Mouse (Mus musculus) midbrain, embryonic 14.5 days (tissue): Measurements from ENCODE around the gene Irf9. TPM values are rescaled to one million over a fixed set of nuclear protein-coding genes. Genes with fewer than 3 reads are reported as not detected.

Experiments
- ATAC-seq: fragments of 200-750 bp; cut with Nextera tagmentation; 2 replicates; pipeline ENCODE4 v1.8.0; 2017; ENCODE audit warnings: moderate number of reproducible peaks, moderate library complexity; ENCODE audit not compliant: low FRiP score, low TSS enrichment
- DNase-seq: peaks from one replicate; pipeline ENCODE4 v3.0.0-alpha.2; 2015
- H3K27ac ChIP-seq: fragments of 300-500 bp; sonication (generic); replicated peaks from 2 replicates; pipeline ENCODE4 v1.5.1; 2014; ENCODE audit warnings: mild to moderate bottlenecking, low read depth, low read length, moderate library complexity
- H3K27me3 ChIP-seq: fragments of 300-500 bp; sonication (generic); 2 replicates; pipeline ENCODE4 v1.6.1; 2014; ENCODE audit warnings: low read length, control low read depth, mixed read lengths; ENCODE audit not compliant: control insufficient read depth, insufficient read depth
- H3K36me3 ChIP-seq: fragments of 300-500 bp; sonication (generic); 2 replicates; pipeline ENCODE4 v1.6.1; 2014; ENCODE audit warnings: low read length, control low read depth; ENCODE audit not compliant: control insufficient read depth, insufficient read depth
- H3K4me1 ChIP-seq: fragments of 300-500 bp; sonication (generic); 2 replicates; pipeline ENCODE4 v1.6.1; 2014; ENCODE audit warnings: mild to moderate bottlenecking, antibody characterized with exemption, low read length, control low read depth; ENCODE audit not compliant: control insufficient read depth, insufficient read depth
- H3K4me2 ChIP-seq: fragments of 300-500 bp; sonication (generic); 2 replicates; pipeline ENCODE4 v1.6.1; 2014; ENCODE audit warnings: mild to moderate bottlenecking, low read length, moderate library complexity
- H3K4me3 ChIP-seq: fragments of 300-500 bp; sonication (generic); replicated peaks from 2 replicates; pipeline ENCODE4 v1.5.1; 2014; ENCODE audit warnings: low read depth, low read length
- H3K9ac ChIP-seq: fragments of 300-500 bp; sonication (generic); replicated peaks from 2 replicates; pipeline ENCODE4 v1.6.1; 2014; ENCODE audit warnings: mild to moderate bottlenecking, low read length, moderate library complexity
- H3K9me3 ChIP-seq: fragments of 300-500 bp; sonication (generic); 2 replicates; pipeline ENCODE4 v1.6.1; 2016; ENCODE audit warnings: low read length, control low read depth, mixed read lengths; ENCODE audit not compliant: control insufficient read depth
- WGBS: fragments of 180-500 bp; shearing (Covaris S2); extraction: QIAGEN DNeasy Blood & Tissue Kit; methylation state at CpG from one replicate; pipeline ENCODE4 v1.1.7; 2014; 5-methylcytosine and 5-hydroxymethylcytosine counted together
- polyA plus RNA-seq: library from polyadenylated mRNA; unstranded; fragments of >200 nt; fragmentation: Nextera tagmentation; extraction: Ambion mirVana; gene quantifications from 2 replicates; pipeline ENCODE4 v1.2.1, GENCODE M21; 2014

Gene Irf9
- polyA plus RNA-seq, 1 experiment from 2014 or later, result 11.5 TPM

DNA sequence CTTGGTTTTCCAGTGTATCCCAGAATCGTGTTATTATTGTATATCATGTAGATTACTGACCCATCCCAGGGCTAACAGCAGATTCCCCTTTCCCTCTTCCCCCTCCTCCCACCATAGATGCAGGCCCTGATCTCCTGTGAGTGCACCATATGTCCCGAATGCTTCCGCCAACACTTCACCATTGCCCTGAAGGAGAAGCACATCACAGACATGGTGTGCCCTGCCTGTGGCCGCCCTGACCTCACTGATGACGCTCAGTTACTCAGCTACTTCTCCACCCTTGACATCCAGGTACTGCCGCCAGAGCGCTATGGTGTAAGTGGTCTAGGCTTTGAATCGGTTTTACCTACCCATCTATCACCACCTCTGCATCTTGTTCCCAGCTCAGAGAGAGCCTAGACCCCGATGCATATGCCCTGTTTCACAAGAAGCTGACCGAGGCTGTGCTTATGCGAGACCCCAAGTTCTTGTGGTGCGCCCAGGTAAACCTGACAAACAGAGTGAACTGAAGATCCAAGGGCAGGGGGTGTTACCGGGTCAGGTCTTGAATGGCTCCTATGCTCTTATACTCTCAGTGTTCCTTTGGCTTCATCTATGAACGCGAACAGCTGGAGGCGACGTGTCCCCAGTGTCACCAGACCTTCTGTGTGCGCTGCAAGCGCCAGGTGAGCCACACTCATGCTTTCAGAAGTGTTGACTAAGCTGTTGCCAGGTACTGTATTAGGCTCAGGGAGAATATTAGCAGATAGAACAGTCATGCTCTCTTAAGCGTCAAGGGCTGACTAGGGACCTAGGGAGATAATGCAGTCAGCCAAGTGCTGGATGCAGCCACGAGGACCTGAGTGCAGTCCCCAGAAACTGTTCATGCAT, 4.6 kb upstream of the Irf9 start:
- ATAC-seq (no peak), DNase-seq (no peak)
- no peak overlapping the region for H3K9ac ChIP-seq
- H3K36me3 ChIP-seq, result peaks cover 91% of the 10 kb centered on the region
- H3K9me3 ChIP-seq, result no peaks in the 10 kb centered on the region
- no peaks in the 10 kb centered on the region for H3K27me3 ChIP-seq
- WGBS, result 96% methylated on average over 21 of the region's 21 CpGs
- no peak overlapping the region for H3K4me3 ChIP-seq
- no peak overlapping the region for H3K27ac ChIP-seq
- no peak overlapping the region for H3K4me2 ChIP-seq
- no peaks in the 10 kb centered on the region for H3K4me1 ChIP-seq

DNA sequence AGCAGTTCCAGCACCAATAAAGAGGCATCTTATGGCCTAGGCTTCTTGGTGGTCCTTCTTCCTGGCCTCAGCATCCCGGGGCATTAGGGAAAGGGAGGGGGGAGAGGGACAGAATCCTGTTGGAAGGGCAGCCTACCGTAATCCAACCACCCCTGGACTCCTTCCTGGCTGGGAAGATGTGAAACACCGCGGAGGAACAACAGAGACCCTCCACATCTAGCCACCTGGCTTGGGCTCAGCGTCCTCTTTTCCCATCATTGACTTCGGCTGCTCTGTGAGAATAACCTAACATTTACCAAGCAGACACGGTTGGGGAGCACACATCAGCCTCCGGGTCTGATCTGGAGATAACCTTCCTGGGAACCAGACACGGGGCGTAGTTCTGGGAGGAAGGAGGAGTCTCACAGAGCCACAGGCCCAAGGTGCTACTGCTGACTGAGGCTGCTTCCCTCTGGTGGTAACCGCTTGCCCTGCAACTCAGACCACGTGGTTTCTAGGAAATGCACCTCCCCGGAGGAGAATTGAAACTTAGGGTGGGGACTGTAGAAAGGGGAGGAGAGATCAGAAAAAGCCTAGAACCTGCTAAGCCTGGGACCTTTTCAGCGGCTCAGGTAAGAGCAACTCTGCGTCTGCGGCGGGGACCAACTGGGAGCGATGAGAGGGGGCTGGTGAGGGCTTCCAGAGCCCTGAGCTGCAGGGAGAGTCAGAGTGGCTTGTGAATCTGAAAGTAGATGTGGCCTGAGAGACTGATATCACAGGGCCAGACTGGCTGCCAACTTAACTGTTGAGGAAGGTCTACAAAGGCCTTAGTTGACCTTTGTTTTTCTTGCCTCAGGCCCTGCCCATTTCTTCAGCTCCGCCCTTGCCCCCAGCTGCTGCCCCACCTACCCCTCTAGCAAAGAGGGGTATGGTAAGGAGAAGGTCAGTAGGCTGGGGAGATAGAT, 534 bp downstream of the Irf9 start:
- Histone ChIP-seq H3K27me3 (no peaks in the 10 kb centered on the region), H3K4me3 (no peak overlapping the region), H3K4me1 (no peaks in the 10 kb centered on the region), H3K4me2 (peak overlapping the region; percentile 28), H3K36me3 (peaks cover 89% of the 10 kb centered on the region), H3K9me3 (no peaks in the 10 kb centered on the region), H3K27ac (no peak overlapping the region), H3K9ac (peak overlapping the region; percentile 36; the same call in 1 of the 2 replicates)
- ATAC-seq (peak; percentile 87), DNase-seq (peak; percentile 83)
- 21% methylated on average over 19 of the region's 19 CpGs for WGBS

DNA sequence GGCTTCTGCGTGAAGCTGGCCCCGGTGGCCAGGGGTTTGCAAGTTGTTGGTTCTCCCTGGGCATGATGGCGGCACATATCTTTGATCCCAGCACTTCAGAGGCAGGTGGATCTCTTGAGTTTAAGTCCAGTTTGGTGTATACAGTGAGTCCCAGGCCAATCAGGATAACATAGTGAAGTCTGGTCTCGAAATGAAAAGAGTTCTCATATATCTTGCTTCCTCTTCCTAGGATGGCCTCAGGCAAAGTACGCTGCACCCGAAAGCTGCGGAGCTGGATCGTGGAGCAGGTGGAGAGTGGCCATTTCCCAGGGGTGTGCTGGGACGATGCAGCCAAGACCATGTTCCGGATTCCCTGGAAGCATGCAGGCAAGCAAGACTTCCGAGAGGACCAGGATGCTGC, 1.5 kb downstream of the Irf9 start:
- Histone ChIP-seq H3K9ac (no peak overlapping the region), H3K27me3 (no peaks in the 10 kb centered on the region), H3K27ac (no peak overlapping the region), H3K36me3 (peaks cover 89% of the 10 kb centered on the region), H3K4me2 (no peak overlapping the region), H3K4me1 (no peaks in the 10 kb centered on the region), H3K4me3 (no peak overlapping the region), H3K9me3 (no peaks in the 10 kb centered on the region)
- DNase-seq (no peak), ATAC-seq (no peak)
- 94% methylated on average over 11 of the region's 11 CpGs for WGBS

DNA sequence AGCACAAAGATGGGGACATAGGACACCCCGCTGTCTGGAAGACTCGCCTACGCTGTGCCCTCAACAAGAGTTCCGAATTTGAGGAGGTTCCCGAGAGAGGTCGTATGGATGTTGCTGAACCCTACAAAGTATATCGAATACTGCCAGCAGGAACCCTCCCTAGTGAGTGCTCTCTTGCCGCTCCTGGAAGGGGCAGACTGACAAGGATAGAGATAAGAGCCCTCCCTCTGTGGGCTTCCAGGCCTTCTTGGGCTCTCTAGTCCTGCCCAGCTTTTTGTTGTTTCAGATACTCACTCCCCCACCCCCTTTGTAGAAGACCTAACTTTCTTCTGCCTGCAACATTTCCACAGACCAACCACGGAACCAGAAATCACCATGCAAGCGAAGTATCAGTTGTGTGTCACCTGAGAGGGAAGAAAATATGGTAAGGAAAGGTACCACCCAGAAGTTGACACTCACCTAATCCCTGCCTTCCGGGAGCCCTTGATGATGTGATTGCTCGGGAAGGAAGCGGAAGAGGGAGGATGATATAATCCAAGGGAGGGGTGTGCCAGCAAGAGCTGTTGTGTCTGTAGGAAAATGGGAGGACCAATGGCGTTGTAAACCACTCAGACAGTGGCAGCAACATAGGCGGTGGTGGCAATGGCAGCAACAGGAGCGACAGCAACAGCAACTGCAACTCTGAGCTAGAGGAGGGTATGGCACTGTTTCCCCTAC, 2.5 kb downstream of the Irf9 start:
- DNase-seq, result no peak

DNA sequence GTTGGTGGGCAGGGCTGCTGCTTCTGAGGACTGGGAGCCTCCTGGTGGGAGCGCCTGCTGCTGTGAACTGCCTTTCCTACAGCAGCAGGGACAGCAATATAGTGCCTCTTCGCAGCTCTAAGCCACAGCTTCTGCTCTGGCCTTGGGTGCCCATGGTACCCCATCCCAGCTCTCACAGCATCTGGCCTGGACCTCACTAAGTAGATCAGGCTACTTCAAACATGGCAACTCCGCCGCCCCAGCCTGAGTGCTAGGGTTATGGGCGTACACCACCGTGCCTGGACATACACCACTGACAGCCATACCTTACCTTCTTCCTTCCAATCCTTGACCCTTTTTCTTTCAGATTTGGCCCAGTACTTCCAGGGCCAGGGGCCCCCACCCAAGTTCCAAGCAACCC, 5.0 kb downstream of the Irf9 start:
- 95% methylated on average over 6 of the region's 6 CpGs for WGBS
- Histone ChIP-seq H3K36me3 (peaks cover 65% of the 10 kb centered on the region), H3K27me3 (no peaks in the 10 kb centered on the region), H3K9me3 (no peaks in the 10 kb centered on the region), H3K27ac (no peak overlapping the region), H3K4me3 (no peak overlapping the region), H3K4me1 (no peaks in the 10 kb centered on the region), H3K9ac (no peak overlapping the region), H3K4me2 (no peak overlapping the region)
- ATAC-seq (no peak), DNase-seq (no peak)

More for the DNA sequence above, 2.5 kb downstream of the Irf9 start:
- Histone ChIP-seq H3K4me1 (no peaks in the 10 kb centered on the region), H3K27me3 (no peaks in the 10 kb centered on the region), H3K9me3 (no peaks in the 10 kb centered on the region), H3K36me3 (peaks cover 88% of the 10 kb centered on the region), H3K4me3 (no peak overlapping the region), H3K27ac (no peak overlapping the region), H3K9ac (no peak overlapping the region), H3K4me2 (no peak overlapping the region)
- ATAC-seq, result no peak
- 95% methylated on average over 16 of the region's 16 CpGs for whole genome bisulfite sequencing

DNA sequence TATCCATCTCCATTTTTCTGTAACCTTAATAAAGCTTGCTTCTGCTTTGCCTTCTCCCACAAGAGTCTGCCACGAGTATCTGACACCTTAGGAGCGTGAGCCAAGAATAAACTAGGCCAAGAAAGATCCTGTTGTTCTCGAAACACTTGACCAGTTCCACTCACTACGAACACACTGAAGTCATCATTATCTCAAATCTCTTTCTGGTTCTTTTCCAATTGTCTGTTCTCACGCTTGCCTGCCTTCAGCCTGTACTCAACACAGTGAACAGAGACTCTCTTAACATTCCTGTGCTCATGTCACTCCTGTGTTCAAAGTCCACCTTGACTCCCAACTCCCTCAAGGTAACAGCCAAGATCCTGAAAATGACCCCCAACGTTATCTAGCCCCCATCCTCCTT, 10.0 kb downstream of the Irf9 start:
- WGBS, result 62% methylated on average over 6 of the region's 6 CpGs
- Histone ChIP-seq H3K27ac (no peak overlapping the region), H3K9me3 (no peaks in the 10 kb centered on the region), H3K4me2 (no peak overlapping the region), H3K36me3 (peaks cover 26% of the 10 kb centered on the region), H3K9ac (no peak overlapping the region), H3K4me3 (no peak overlapping the region), H3K4me1 (no peaks in the 10 kb centered on the region), H3K27me3 (no peaks in the 10 kb centered on the region)
- no peak for ATAC-seq
- no peak for DNase-seq

DNA sequence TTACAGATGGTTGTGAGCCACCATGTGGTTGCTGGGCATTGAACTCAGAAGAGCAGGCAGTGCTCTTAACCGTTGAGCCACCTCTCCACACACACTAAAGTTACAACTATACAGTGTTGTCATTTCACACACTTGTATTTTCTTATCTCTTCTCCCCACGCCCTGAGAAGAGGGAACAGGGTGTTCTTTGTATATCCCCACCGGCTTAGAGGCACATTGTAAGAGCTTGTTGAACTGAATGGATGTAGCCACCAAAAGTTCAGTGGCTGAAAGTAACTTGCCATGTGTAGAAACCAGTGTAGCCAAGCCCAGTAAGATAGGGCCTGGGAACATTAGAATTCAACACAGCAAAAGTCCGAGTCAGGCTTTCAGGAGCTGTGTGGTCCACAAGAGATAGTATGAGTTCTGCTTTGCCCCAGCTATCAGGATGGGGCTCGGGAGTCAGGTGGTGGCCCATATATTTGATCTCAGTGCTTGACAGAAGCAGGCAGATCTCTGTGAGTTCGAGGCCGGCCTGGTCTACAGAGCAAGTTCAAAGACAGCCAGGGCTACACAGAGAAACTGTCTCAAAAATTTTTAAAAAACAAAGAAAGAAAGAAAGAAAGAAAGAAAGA, 11.3 kb downstream of the Irf9 start:
- Histone ChIP-seq H3K4me2 (no peak overlapping the region), H3K9me3 (no peaks in the 10 kb centered on the region), H3K27ac (no peak overlapping the region), H3K4me1 (no peaks in the 10 kb centered on the region), H3K27me3 (no peaks in the 10 kb centered on the region), H3K36me3 (peaks cover 12% of the 10 kb centered on the region), H3K9ac (no peak overlapping the region), H3K4me3 (no peak overlapping the region)
- 84% methylated on average over 7 of the region's 7 CpGs for WGBS
- DNase-seq (no peak), ATAC-seq (no peak)

DNA sequence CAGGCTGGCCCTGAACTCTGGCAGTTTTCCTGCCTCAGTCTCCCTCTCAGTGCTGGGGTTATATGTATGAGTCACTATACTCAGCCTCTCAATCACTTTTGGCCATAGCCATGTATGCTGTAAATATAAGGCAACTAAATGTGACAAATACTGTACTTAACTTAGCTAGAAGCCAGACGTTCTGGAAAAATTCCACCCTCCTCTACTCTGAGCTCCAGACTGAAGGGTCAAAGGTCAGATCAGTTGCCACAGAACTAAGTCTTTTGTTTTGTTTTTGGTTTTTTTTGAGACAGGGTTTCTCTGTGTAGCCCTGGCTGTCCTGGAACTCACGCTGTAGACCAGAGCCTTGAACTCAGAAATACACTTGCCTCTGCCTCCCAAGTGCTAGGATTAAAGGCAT, 12.5 kb downstream of the Irf9 start:
- DNase-seq (no peak), ATAC-seq (no peak)
- Histone ChIP-seq H3K4me3 (no peak overlapping the region), H3K27ac (no peak overlapping the region), H3K36me3 (peaks cover 2% of the 10 kb centered on the region; the same call in 1 of the 2 replicates), H3K4me2 (no peak overlapping the region), H3K4me1 (no peaks in the 10 kb centered on the region), H3K9ac (no peak overlapping the region), H3K27me3 (no peaks in the 10 kb centered on the region), H3K9me3 (no peaks in the 10 kb centered on the region)
- WGBS, result 54% methylated on average over 2 of the region's 2 CpGs
